Mouse (Mus musculus): ENCODE data around the gene Serpina1d.
"Not testable (repeated sequence)": the region's sequence is repeated elsewhere in the genome, so short reads cannot be mapped to it uniquely, and the experiment has no call there.

- not testable (repeated sequence) for TF ChIP-seq POLR2A (IDR thresholded peaks at IDR 0.05; ENCODE audit: borderline replicate concordance, low read depth, low read length); CTCF (IDR thresholded peaks at IDR 0.05; ENCODE audit: low read depth, low read length)
Observed at GRCm38 (mm10) chr12:103737791-103738580, 35.4 kb downstream of the Serpina1d start.
